Mouse (Mus musculus): Measurements from ENCODE around the gene Asic3. TPM values are rescaled to one million over a fixed set of nuclear protein-coding genes. Genes with fewer than 3 reads are reported as not detected.

The Asic3 gene
- polyA plus RNA-seq (2014; fragmentation: Nextera tagmentation; extraction: Ambion mirVana) = 0.26 TPM in 1 of 2 replicates, not detected in the other

DNA sequence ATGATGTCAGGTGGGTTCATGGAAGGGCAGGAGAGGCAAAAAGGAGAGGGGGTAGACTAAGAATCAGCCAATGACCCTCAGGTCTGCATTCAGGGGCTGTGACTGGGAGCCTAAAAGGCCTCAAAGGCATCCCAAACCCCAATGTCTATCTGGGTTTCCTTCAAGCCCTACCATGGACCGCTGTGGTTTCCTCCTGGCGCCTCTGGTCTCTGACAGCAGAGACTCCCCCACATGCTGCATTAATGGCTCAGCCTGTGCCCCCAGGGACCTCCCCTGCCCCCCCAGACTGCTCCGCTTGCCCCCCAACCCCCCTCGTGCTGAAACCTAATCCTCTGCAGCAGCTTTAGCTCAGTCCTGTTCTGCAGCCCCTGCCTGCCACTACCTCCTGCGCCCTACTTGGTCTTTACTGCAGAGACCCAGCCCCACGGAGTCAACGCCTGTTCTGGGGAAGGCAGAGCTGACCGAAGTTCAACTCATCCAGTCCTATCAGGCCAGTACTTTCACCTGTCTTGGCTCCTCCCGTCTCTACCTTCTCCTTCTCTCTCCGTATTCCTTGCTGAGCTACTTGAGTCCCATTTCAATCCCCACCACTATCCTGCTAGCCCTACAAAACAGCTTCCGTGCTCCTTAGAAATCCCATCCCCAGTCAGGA is at the start of gene Asic3:
Gene Asic3, plus strand, starts transcription at position 351 of the 652 bp plus-strand sequence.
- 46% methylated on average over 11 of the region's 11 CpGs for WGBS
- Histone ChIP-seq H3K4me1 (ENCODE audit: control insufficient read depth, insufficient read depth, low read length) (0 out of 2 replicates have a peak, but pooled peaks cover 3% of the 10 kb centered on the region), H3K4me2 (replicated peaks; ENCODE audit: low read depth, low read length) (no peak within 1 kb of the TSS), H3K4me3 (ENCODE audit: low read depth, low read length) (no peak within 1 kb of the TSS), H3K27me3 (ENCODE audit: control insufficient read depth, insufficient read depth, low read length) (no peaks in the 10 kb centered on the region), H3K9me3 (ENCODE audit: control insufficient read depth, low read depth, low read length) (no peaks in the 10 kb centered on the region), H3K27ac (ENCODE audit: low read length) (no peak within 1 kb of the TSS), H3K9ac (replicated peaks; ENCODE audit: low read depth, low read length) (no peak within 1 kb of the TSS; the same call in 1 of the 2 replicates), H3K36me3 (ENCODE audit: control insufficient read depth, insufficient read depth, low read length) (no peaks in the 10 kb centered on the region; the same call in 1 of the 2 replicates)
- no peak for ATAC-seq (ENCODE audit: insufficient number of reproducible peaks, insufficient read depth, low FRiP score, low read depth)

DNA sequence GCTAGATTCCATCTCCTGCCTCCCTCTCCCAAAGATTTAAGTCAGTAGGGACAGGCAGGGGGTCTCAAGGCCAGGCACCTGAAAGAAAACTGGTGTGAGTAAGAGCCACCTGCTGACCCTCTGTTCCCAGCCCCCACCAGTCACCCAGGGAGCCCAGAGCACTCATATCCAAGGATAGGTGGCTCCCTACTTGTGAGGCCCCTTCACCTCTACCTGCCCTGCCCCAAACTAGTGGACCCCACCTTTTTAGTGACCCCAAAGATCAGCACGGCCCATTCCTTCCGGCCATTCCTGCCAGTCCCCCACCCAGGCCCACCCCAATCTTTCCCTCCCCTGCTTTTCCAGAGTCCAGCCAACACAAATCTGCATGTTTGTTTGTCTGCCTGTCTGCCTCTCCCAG is 49.7 kb upstream of the Asic3 start:
- no peak for ATAC-seq (ENCODE audit: insufficient number of reproducible peaks, insufficient read depth, low FRiP score, low read depth)
- Histone ChIP-seq H3K4me2 (replicated peaks; ENCODE audit: low read depth, low read length) (no peak overlapping the region), H3K9me3 (ENCODE audit: control insufficient read depth, low read depth, low read length) (no peaks in the 10 kb centered on the region), H3K27ac (ENCODE audit: low read length) (no peak overlapping the region), H3K4me3 (ENCODE audit: low read depth, low read length) (no peak overlapping the region), H3K9ac (replicated peaks; ENCODE audit: low read depth, low read length) (no peak overlapping the region), H3K27me3 (ENCODE audit: control insufficient read depth, insufficient read depth, low read length) (no peaks in the 10 kb centered on the region), H3K36me3 (ENCODE audit: control insufficient read depth, insufficient read depth, low read length) (no peaks in the 10 kb centered on the region), H3K4me1 (ENCODE audit: control insufficient read depth, insufficient read depth, low read length) (no peaks in the 10 kb centered on the region)
- WGBS = 70% methylated on average over 2 of the region's 2 CpGs

- Histone ChIP-seq H3K4me3 (ENCODE audit: low read depth, low read length) (no peak overlapping the region), H3K36me3 (ENCODE audit: control insufficient read depth, insufficient read depth, low read length) (no peaks in the 10 kb centered on the region), H3K9ac (replicated peaks; ENCODE audit: low read depth, low read length) (no peak overlapping the region), H3K4me2 (replicated peaks; ENCODE audit: low read depth, low read length) (no peak overlapping the region), H3K4me1 (ENCODE audit: control insufficient read depth, insufficient read depth, low read length) (no peaks in the 10 kb centered on the region), H3K27me3 (ENCODE audit: control insufficient read depth, insufficient read depth, low read length) (no peaks in the 10 kb centered on the region), H3K27ac (ENCODE audit: low read length) (no peak overlapping the region), H3K9me3 (ENCODE audit: control insufficient read depth, low read depth, low read length) (no peaks in the 10 kb centered on the region)
- no peak for ATAC-seq (ENCODE audit: insufficient number of reproducible peaks, insufficient read depth, low FRiP score, low read depth)
- WGBS = 60% methylated on average over 3 of the region's 3 CpGs
Measured at GRCm38 (mm10) chr5:24364061-24364460, 49.1 kb upstream of the Asic3 start.

- no peak within 1 kb of the TSS for H3K4me3 ChIP-seq (ENCODE audit: low read depth, low read length)
- no peak within 1 kb of the TSS for H3K27ac ChIP-seq (ENCODE audit: low read length)
- no peak within 1 kb of the TSS for H3K4me2 ChIP-seq (replicated peaks; ENCODE audit: low read depth, low read length)
- H3K4me1 ChIP-seq (ENCODE audit: control insufficient read depth, insufficient read depth, low read length) = no peaks in the 10 kb centered on the region
- no peaks in the 10 kb centered on the region for H3K27me3 ChIP-seq (ENCODE audit: control insufficient read depth, insufficient read depth, low read length)
- H3K9me3 ChIP-seq (ENCODE audit: control insufficient read depth, low read depth, low read length) = no peaks in the 10 kb centered on the region
- no peak for ATAC-seq (ENCODE audit: insufficient number of reproducible peaks, insufficient read depth, low FRiP score, low read depth)
- no peaks in the 10 kb centered on the region for H3K36me3 ChIP-seq (ENCODE audit: control insufficient read depth, insufficient read depth, low read length)
- 56% methylated on average over 12 of the region's 12 CpGs for WGBS
- no peak within 1 kb of the TSS for H3K9ac ChIP-seq (replicated peaks; ENCODE audit: low read depth, low read length)
Measured at GRCm38 (mm10) chr5:24364508-24364907, 48.7 kb upstream of the Asic3 start, which contains the start of gene Nos3. Gene Nos3, plus strand, starts transcription at chr5:24364810.

GRCm38 (mm10) chr5:24364963-24365362 is 48.2 kb upstream of the Asic3 start:
- no peak overlapping the region for H3K4me3 ChIP-seq (ENCODE audit: low read depth, low read length)
- 84% methylated on average over 10 of the region's 10 CpGs for WGBS
- no peaks in the 10 kb centered on the region for H3K36me3 ChIP-seq (ENCODE audit: control insufficient read depth, insufficient read depth, low read length)
- no peak overlapping the region for H3K9ac ChIP-seq (replicated peaks; ENCODE audit: low read depth, low read length)
- no peak for ATAC-seq (ENCODE audit: insufficient number of reproducible peaks, insufficient read depth, low FRiP score, low read depth)
- no peaks in the 10 kb centered on the region for H3K4me1 ChIP-seq (ENCODE audit: control insufficient read depth, insufficient read depth, low read length)
- no peaks in the 10 kb centered on the region for H3K9me3 ChIP-seq (ENCODE audit: control insufficient read depth, low read depth, low read length)
- H3K4me2 ChIP-seq (replicated peaks; ENCODE audit: low read depth, low read length) = no peak overlapping the region
- no peaks in the 10 kb centered on the region for H3K27me3 ChIP-seq (ENCODE audit: control insufficient read depth, insufficient read depth, low read length)
- H3K27ac ChIP-seq (ENCODE audit: low read length) = no peak overlapping the region

GRCm38 (mm10) chr5:24365528-24365927 is 47.7 kb upstream of the Asic3 start:
- Histone ChIP-seq H3K27me3 (ENCODE audit: control insufficient read depth, insufficient read depth, low read length) (no peaks in the 10 kb centered on the region), H3K9ac (replicated peaks; ENCODE audit: low read depth, low read length) (no peak overlapping the region), H3K4me1 (ENCODE audit: control insufficient read depth, insufficient read depth, low read length) (no peaks in the 10 kb centered on the region), H3K27ac (ENCODE audit: low read length) (no peak overlapping the region), H3K4me2 (replicated peaks; ENCODE audit: low read depth, low read length) (no peak overlapping the region), H3K9me3 (ENCODE audit: control insufficient read depth, low read depth, low read length) (no peaks in the 10 kb centered on the region), H3K4me3 (ENCODE audit: low read depth, low read length) (no peak overlapping the region), H3K36me3 (ENCODE audit: control insufficient read depth, insufficient read depth, low read length) (no peaks in the 10 kb centered on the region)
- 39% methylated on average over 5 of the region's 5 CpGs for WGBS
- ATAC-seq (ENCODE audit: insufficient number of reproducible peaks, insufficient read depth, low FRiP score, low read depth) = no peak

GRCm38 (mm10) chr5:24366426-24366825 is 46.8 kb upstream of the Asic3 start:
- H3K27ac ChIP-seq (ENCODE audit: low read length) = no peak overlapping the region
- no peaks in the 10 kb centered on the region for H3K4me1 ChIP-seq (ENCODE audit: control insufficient read depth, insufficient read depth, low read length)
- H3K4me2 ChIP-seq (replicated peaks; ENCODE audit: low read depth, low read length) = no peak overlapping the region
- no peaks in the 10 kb centered on the region for H3K27me3 ChIP-seq (ENCODE audit: control insufficient read depth, insufficient read depth, low read length)
- no peaks in the 10 kb centered on the region for H3K36me3 ChIP-seq (ENCODE audit: control insufficient read depth, insufficient read depth, low read length)
- no peak overlapping the region for H3K9ac ChIP-seq (replicated peaks; ENCODE audit: low read depth, low read length)
- 86% methylated on average over 9 of the region's 9 CpGs for WGBS
- ATAC-seq (ENCODE audit: insufficient number of reproducible peaks, insufficient read depth, low FRiP score, low read depth) = no peak
- no peak overlapping the region for H3K4me3 ChIP-seq (ENCODE audit: low read depth, low read length)
- H3K9me3 ChIP-seq (ENCODE audit: control insufficient read depth, low read depth, low read length) = no peaks in the 10 kb centered on the region

- Histone ChIP-seq H3K36me3 (ENCODE audit: control insufficient read depth, insufficient read depth, low read length) (no peaks in the 10 kb centered on the region), H3K9ac (replicated peaks; ENCODE audit: low read depth, low read length) (no peak overlapping the region), H3K4me1 (ENCODE audit: control insufficient read depth, insufficient read depth, low read length) (peaks cover 6% of the 10 kb centered on the region), H3K4me2 (replicated peaks; ENCODE audit: low read depth, low read length) (no peak overlapping the region), H3K4me3 (ENCODE audit: low read depth, low read length) (no peak overlapping the region), H3K27me3 (ENCODE audit: control insufficient read depth, insufficient read depth, low read length) (no peaks in the 10 kb centered on the region), H3K27ac (ENCODE audit: low read length) (no peak overlapping the region), H3K9me3 (ENCODE audit: control insufficient read depth, low read depth, low read length) (no peaks in the 10 kb centered on the region)
- ATAC-seq (ENCODE audit: insufficient number of reproducible peaks, insufficient read depth, low FRiP score, low read depth) = no peak
- 81% methylated on average over 9 of the region's 9 CpGs for WGBS
Measured at GRCm38 (mm10) chr5:24369767-24370166, 43.4 kb upstream of the Asic3 start.

DNA sequence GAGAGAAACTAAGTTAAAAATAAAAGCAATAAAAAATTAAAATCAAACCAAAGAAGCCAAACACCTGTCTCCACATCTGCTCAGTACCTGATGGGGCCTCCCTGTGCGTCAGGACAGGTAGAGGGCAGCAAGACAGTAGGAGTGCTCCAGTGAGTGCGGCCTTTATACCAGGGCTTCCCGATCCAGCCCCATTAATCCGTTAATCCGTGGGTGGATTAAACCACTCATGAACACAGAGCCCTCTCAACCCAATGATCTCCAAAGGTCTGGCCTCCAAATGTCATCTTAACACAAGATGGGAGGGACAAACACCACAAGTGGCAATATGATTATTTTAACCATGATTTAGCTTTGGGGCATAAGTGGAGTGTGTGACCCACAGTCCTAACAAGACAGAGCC is 39.4 kb upstream of the Asic3 start:
- no peak for ATAC-seq (ENCODE audit: insufficient number of reproducible peaks, insufficient read depth, low FRiP score, low read depth)
- WGBS = 68% methylated on average over 5 of the region's 5 CpGs
- Histone ChIP-seq H3K9ac (replicated peaks; ENCODE audit: low read depth, low read length) (no peak overlapping the region), H3K27me3 (ENCODE audit: control insufficient read depth, insufficient read depth, low read length) (no peaks in the 10 kb centered on the region), H3K4me2 (replicated peaks; ENCODE audit: low read depth, low read length) (no peak overlapping the region), H3K27ac (ENCODE audit: low read length) (no peak overlapping the region), H3K36me3 (ENCODE audit: control insufficient read depth, insufficient read depth, low read length) (no peaks in the 10 kb centered on the region), H3K4me1 (ENCODE audit: control insufficient read depth, insufficient read depth, low read length) (peaks cover 9% of the 10 kb centered on the region), H3K9me3 (ENCODE audit: control insufficient read depth, low read depth, low read length) (no peaks in the 10 kb centered on the region), H3K4me3 (ENCODE audit: low read depth, low read length) (no peak overlapping the region)

Measured in stomach, embryonic 14.5 days (tissue).